Mouse (Mus musculus) midbrain, embryonic 10.5 days (tissue): ENCODE measurements around the gene Cpe. TPM values are rescaled to one million over a fixed set of nuclear protein-coding genes. Genes with fewer than 3 reads are reported as not detected.

Source experiments
- DNase-seq: peaks from one replicate; pipeline ENCODE4 v3.0.0-alpha.2; 2017; ENCODE audit warnings: low spot score
- H3K27ac ChIP-seq: fragments of 300-500 bp; sonication (generic); replicated peaks from 2 replicates; pipeline ENCODE4 v1.5.1; 2016; ENCODE audit warnings: mild to moderate bottlenecking
- H3K27me3 ChIP-seq: fragments of 300-500 bp; sonication (generic); 2 replicates; pipeline ENCODE4 v1.6.1; 2016; ENCODE audit warnings: low read depth, mild to moderate bottlenecking; ENCODE audit not compliant: poor library complexity, severe bottlenecking
- H3K36me3 ChIP-seq: fragments of 300-500 bp; sonication (generic); 2 replicates; pipeline ENCODE4 v1.6.1; 2016; ENCODE audit warnings: mild to moderate bottlenecking, moderate library complexity
- H3K4me1 ChIP-seq: fragments of 300-500 bp; sonication (generic); 2 replicates; pipeline ENCODE4 v1.6.1; 2016
- H3K4me3 ChIP-seq: fragments of 300-500 bp; sonication (generic); 2 replicates; pipeline ENCODE4 v1.5.1; 2016; ENCODE audit warnings: mild to moderate bottlenecking, moderate library complexity
- H3K9me3 ChIP-seq: fragments of 300-500 bp; sonication (generic); replicated peaks from 2 replicates; pipeline ENCODE4 v1.6.1; 2016; ENCODE audit warnings: mild to moderate bottlenecking
- WGBS: fragments of 180-500 bp; shearing (Covaris S2); methylation state at CpG from one replicate; pipeline ENCODE4 v1.1.7; 2016; 5-methylcytosine and 5-hydroxymethylcytosine counted together
- polyA plus RNA-seq: library from polyadenylated mRNA; unstranded; fragments of >200 nt; fragmentation: Nextera tagmentation; extraction: Ambion mirVana; gene quantifications from 2 replicates; pipeline ENCODE4 v1.2.1, GENCODE M21; 2016

Cpe gene
- polyA plus RNA-seq, 1 experiment from 2014 or later = 163 TPM

DNA sequence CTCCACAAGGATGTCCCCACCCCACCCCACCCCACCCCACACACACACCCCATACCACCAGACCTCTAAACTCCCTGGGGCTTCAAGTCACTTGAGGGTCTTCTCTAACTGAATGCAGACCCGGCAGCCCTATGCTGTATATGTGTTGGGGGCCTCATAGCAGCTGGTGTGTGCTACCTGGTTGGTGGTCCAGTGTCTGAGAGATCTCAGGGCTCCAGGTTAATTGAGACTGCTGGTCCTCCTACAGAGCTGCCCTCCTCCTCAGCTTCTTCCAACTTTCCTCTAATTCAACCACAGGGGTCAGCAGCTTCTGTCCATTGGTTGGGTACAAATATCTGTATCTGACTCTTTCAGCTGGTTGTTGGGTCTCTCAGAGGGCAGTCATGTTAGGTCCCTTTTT is 102.4 kb downstream of the Cpe start:
- no peaks in the 10 kb centered on the region for H3K4me1 ChIP-seq

GRCm38 (mm10) chr8:64582887-64583286 is 110.0 kb downstream of the Cpe start:
- no peak for DNase-seq
- Histone ChIP-seq H3K27me3 (no peaks in the 10 kb centered on the region), H3K36me3 (no peaks in the 10 kb centered on the region), H3K27ac (no peak overlapping the region), H3K4me3 (no peak overlapping the region), H3K9me3 (no peaks in the 10 kb centered on the region), H3K4me1 (no peaks in the 10 kb centered on the region)
- 81% methylated on average over 3 of the region's 3 CpGs for WGBS

More for the DNA sequence above, 102.4 kb downstream of the Cpe start:
- WGBS = 92% methylated on average over 1 of the region's 1 CpGs
- Histone ChIP-seq H3K4me3 (no peak overlapping the region), H3K27ac (no peak overlapping the region), H3K27me3 (no peaks in the 10 kb centered on the region), H3K36me3 (peaks cover 46% of the 10 kb centered on the region), H3K9me3 (no peaks in the 10 kb centered on the region)
- DNase-seq = no peak

DNA sequence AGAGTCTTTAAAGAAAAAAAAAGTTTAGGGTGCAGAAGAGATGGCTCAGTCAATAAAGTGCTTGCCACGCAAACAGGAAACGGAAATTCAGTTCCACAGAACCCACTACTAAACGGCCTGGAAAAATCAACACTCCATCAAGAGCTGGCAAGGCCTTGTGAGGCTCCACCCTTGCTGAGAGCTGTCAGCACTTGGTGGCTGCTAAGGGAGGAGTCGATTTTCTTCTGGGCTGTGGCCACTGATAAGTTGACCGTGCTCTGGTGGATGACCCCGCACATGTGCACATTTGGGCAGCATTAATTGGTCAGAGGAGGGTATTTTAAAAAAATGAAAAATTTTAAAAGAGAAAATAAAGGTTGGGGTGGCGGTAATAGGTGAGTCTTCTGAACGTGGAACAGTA is 114.6 kb downstream of the Cpe start:
- Histone ChIP-seq H3K4me1 (no peaks in the 10 kb centered on the region), H3K27ac (no peak overlapping the region), H3K27me3 (no peaks in the 10 kb centered on the region), H3K36me3 (no peaks in the 10 kb centered on the region), H3K9me3 (no peaks in the 10 kb centered on the region), H3K4me3 (no peak overlapping the region)
- no peak for DNase-seq
- WGBS = 89% methylated on average over 8 of the region's 8 CpGs

DNA sequence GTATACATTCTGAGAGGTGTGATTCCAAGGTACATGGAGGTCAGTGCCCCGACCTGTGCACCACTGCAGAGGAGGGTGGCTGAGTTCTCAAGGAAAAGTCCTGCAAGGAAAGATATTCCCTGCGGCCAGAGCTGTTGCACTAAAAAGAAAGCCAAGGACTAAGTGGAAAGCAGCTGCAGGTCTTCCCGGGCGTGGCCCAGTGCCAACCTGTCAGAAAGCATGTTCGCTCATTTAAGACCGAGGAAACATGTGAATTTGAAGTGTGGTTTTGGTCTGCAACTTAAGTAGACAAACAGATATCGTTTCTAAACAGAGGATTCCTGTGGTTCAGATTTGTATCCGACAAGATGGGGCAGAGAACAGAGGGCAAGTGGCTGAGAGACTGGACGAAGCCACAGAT is 117.9 kb downstream of the Cpe start:
- 92% methylated on average over 9 of the region's 9 CpGs for WGBS
- H3K4me3 ChIP-seq = no peak overlapping the region
- no peaks in the 10 kb centered on the region for H3K36me3 ChIP-seq
- no peak overlapping the region for H3K27ac ChIP-seq
- no peak for DNase-seq
- H3K9me3 ChIP-seq = no peaks in the 10 kb centered on the region
- no peaks in the 10 kb centered on the region for H3K4me1 ChIP-seq
- H3K27me3 ChIP-seq = no peaks in the 10 kb centered on the region

DNA sequence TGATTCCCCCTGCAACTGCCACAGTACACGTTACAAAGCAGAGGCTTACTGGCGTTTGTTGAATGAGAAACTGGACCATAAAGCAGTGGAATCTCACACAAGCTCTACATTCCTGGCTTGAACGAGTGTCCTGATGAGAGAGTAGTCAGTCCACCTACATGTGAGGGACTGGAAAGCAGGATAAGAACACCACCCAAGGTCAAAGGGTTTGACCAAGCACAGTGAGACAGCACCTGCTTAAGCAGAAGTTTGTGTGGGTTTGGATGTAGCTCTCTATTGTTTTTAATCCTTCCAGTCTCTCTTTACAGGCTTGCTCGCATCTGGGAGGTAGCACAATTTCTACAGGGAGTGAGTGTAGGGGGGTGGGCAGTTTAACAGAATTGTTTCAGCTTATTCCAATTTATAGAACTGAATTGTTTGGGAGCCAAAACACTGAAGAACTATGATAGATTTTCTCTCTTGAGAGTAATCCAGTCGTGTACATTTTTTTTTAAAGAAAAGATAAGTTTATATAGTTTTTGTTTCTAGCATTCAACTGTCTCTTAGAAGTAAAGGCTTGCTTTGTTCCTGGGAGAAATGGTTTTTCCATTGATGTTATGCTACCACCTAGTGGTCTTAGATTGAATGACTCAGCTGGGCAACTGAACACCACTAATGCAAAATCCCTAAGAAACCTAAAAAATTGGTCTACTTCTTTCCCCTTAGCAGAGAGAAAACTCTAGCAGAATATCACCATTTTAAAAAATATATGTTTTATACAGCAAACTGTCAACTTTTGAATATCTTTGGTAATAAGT is 144.6 kb downstream of the Cpe start:
- Histone ChIP-seq H3K4me3 (no peak overlapping the region), H3K4me1 (peaks cover 3% of the 10 kb centered on the region; the same call in 1 of the 2 replicates), H3K27me3 (no peaks in the 10 kb centered on the region), H3K9me3 (no peaks in the 10 kb centered on the region), H3K36me3 (no peaks in the 10 kb centered on the region), H3K27ac (peak overlapping the region; percentile 49)
- DNase-seq = peak; percentile 12
- 37% methylated on average over 5 of the region's 5 CpGs for WGBS

DNA sequence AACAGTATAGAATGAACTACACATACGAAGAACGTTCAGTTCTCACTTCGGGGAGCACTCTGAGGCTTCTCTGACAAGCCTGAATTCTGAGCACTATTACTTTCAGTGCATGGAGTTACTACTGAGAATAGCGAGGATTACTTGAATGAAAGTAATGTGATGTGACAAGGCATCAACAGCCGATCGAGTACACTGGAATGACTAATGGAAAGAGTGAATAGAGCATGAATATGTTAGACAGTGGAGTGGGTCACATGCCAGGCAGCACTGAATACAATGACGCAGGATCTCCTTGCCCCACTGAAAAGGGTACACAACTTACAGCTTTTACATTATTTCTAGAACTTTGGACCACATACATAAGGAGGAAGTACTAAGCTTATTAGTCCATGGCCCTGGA is 149.4 kb downstream of the Cpe start:
- H3K4me1 ChIP-seq = peaks cover 3% of the 10 kb centered on the region; the same call in 1 of the 2 replicates
- DNase-seq = no peak
- no peaks in the 10 kb centered on the region for H3K27me3 ChIP-seq
- H3K4me3 ChIP-seq = no peak overlapping the region
- no peaks in the 10 kb centered on the region for H3K9me3 ChIP-seq
- 87% methylated on average over 7 of the region's 7 CpGs for WGBS
- no peaks in the 10 kb centered on the region for H3K36me3 ChIP-seq
- H3K27ac ChIP-seq = no peak overlapping the region

Other genes starting within 250 kb of the Cpe start
- 234 and 248 TPM in 2 replicates for gene Msmo1, start 40.7 kb upstream of the Cpe start, polyA plus RNA-seq
- gene Klhl2, start 157.0 kb upstream of the Cpe start, polyA plus RNA-seq = 9.3 and 11.3 TPM in 2 replicates